Comparison of ENCODE assay signal across 9 mouse cellular contexts in the genomic region with DNA sequence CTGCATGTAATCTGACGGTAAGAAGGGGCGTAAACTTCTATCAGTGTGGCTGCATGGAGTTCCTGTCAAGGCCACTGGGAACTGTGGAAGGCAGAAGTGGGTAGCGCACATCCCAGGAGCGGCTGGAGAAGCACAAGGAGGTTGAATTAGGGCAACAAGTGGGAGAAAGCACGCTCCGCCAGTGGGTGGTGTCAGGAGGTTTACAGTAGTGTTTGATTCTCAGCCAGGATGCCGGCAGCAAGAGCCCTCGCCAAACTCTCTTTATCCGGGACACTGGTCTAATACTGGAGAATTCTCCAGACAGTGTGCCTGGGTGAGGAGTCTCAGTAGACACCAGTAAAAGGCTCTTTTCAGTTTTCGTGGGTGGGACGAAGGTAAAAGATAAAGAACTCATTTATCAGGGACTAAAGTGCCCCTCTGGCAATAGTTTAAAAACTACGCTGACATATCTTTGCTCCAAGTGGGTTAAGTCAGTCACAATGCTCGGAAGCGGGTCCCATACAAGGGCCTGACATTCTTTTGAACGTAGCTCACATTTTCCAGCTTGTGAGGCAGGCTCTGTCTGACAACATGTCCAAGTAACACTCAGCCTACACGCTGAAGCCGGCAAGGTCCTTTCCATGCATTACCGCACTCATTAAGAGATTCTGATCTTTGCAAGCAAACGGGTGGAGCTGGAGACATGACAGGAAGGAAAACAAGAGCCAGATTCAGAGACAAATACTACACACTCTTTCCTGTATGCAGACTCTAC. TPM values are rescaled to one million over a fixed set of nuclear protein-coding genes. Genes with fewer than 3 reads are reported as not detected.
A peak's percentile ranks its signal among the peaks of the same experiment; 100 is the strongest.
DNase-seq lines count a peak whose midpoint lies in the region; ATAC-seq and TF ChIP-seq lines count a peak whose summit lies in the region.
"Had no signal": no experiment of that assay in that cellular context is flagged by ENCODE, and none has a peak within 500 bp of the region (broad histone marks: within the 10 kb centered on the region; RNA-seq: fewer than 3 reads in every experiment).

No protein-coding gene starts in this region.

- TF ChIP-seq CTCF in brain, embryonic 14.5 days (IDR thresholded peaks at IDR 0.05; ENCODE audit: borderline replicate concordance, extremely low read depth, insufficient read depth, insufficient read length): peak; percentile 18; the same call in 1 of the 2 replicates
- TF ChIP-seq CTCF in thymus, adult 2 months (IDR thresholded peaks at IDR 0.05; ENCODE audit: borderline replicate concordance, control insufficient read depth, extremely low read depth, insufficient read depth, low read length, poor library complexity): no peak

- H3K4me3 ChIP-seq in hindbrain, embryonic 16.5 days (ENCODE audit: low read length): no peak overlapping the region
- no peak overlapping the region for H3K4me3 ChIP-seq in hindbrain, embryonic 10.5 days
- H3K4me3 ChIP-seq in heart, embryonic 15.5 days: no peak overlapping the region; the same call in 1 of the 2 replicates
- H3K4me3 ChIP-seq in limb, embryonic 13.5 days: no peak overlapping the region
- H3K4me3 ChIP-seq in thymus, adult 2 months (ENCODE audit: control insufficient read depth, insufficient read depth, low read length): no peak overlapping the region
- H3K4me3 ChIP-seq: neural tube, embryonic 12.5 days had no signal

- peaks cover 14% of the 10 kb centered on the region for H3K4me1 ChIP-seq in hindbrain, embryonic 16.5 days (ENCODE audit: control insufficient read depth, insufficient read depth, low read depth, low read length)
- peaks cover 49% of the 10 kb centered on the region for H3K4me1 ChIP-seq in hindbrain, embryonic 10.5 days (replicated peaks)
- peaks cover 70% of the 10 kb centered on the region for H3K4me1 ChIP-seq in heart, embryonic 15.5 days (replicated peaks)
- H3K4me1 ChIP-seq in limb, embryonic 13.5 days: peaks cover 45% of the 10 kb centered on the region
- peaks cover 5% of the 10 kb centered on the region for H3K4me1 ChIP-seq in thymus, adult 2 months (replicated peaks; ENCODE audit: control insufficient read depth, insufficient read depth, low read length)

- no peaks in the 10 kb centered on the region for H3K27me3 ChIP-seq in hindbrain, embryonic 16.5 days (replicated peaks; ENCODE audit: control insufficient read depth, insufficient read depth, low read length)
- H3K27me3 ChIP-seq in hindbrain, embryonic 10.5 days (ENCODE audit: insufficient read depth, poor library complexity, severe bottlenecking): no peaks in the 10 kb centered on the region
- H3K27me3 ChIP-seq in heart, embryonic 15.5 days: no peaks in the 10 kb centered on the region
- H3K27me3 ChIP-seq in limb, embryonic 13.5 days: no peaks in the 10 kb centered on the region
- no peaks in the 10 kb centered on the region for H3K27me3 ChIP-seq in thymus, adult 2 months (ENCODE audit: control insufficient read depth, insufficient read depth, low read length)
- H3K27me3 ChIP-seq: neural tube, embryonic 12.5 days had no signal

- H3K36me3 ChIP-seq in hindbrain, embryonic 16.5 days (ENCODE audit: control insufficient read depth, insufficient read depth, low read length): no peaks in the 10 kb centered on the region
- H3K36me3 ChIP-seq in hindbrain, embryonic 10.5 days: peaks cover 24% of the 10 kb centered on the region
- H3K36me3 ChIP-seq in heart, embryonic 15.5 days: no peaks in the 10 kb centered on the region
- peaks cover 12% of the 10 kb centered on the region; the same call in 1 of the 2 replicates for H3K36me3 ChIP-seq in limb, embryonic 13.5 days
- no peaks in the 10 kb centered on the region for H3K36me3 ChIP-seq in thymus, adult 2 months (ENCODE audit: control insufficient read depth, insufficient read depth, low read length)
- H3K36me3 ChIP-seq: neural tube, embryonic 12.5 days had no signal

- no peak for TF ChIP-seq POLR2A in brain, embryonic 14.5 days (IDR thresholded peaks at IDR 0.05; ENCODE audit: borderline replicate concordance, extremely low read depth, insufficient read depth, insufficient read length, poor library complexity, severe bottlenecking)
- no peak for TF ChIP-seq POLR2A in thymus, adult 2 months (IDR thresholded peaks at IDR 0.05; ENCODE audit: control insufficient read depth, extremely low read depth, insufficient read depth, low read length, poor library complexity)

- no peak overlapping the region for H3K9ac ChIP-seq in hindbrain, embryonic 16.5 days (ENCODE audit: low read depth, low read length)
- peak overlapping the region; percentile 18 for H3K9ac ChIP-seq in heart, embryonic 15.5 days
- H3K9ac ChIP-seq in limb, embryonic 13.5 days: no peak overlapping the region
- H3K9ac ChIP-seq: neural tube, embryonic 12.5 days had no signal

- ATAC-seq in hindbrain, embryonic 16.5 days: 0 out of 2 replicates have a peak, but pooled peaks have one; percentile 13
- peak; percentile 84 for ATAC-seq in heart, embryonic 15.5 days (replicated peaks; ENCODE audit: insufficient number of reproducible peaks, insufficient read depth, low FRiP score, low read depth)
- no peak for ATAC-seq in limb, embryonic 13.5 days (ENCODE audit: low FRiP score, low read depth)

- no peak for DNase-seq in hindbrain, embryonic 10.5 days (ENCODE audit: low spot score)
- DNase-seq in brain, embryonic 14.5 days (ENCODE audit: low read depth): peak; percentile 82
- no peak for DNase-seq in yolk sac, embryonic 10.5 days (ENCODE audit: low spot score)
- DNase-seq in thymus, adult 2 months: no peak
- DNase-seq in urinary bladder, postnatal 10 days (ENCODE audit: low spot score): no peak

- H3K9me3 ChIP-seq in hindbrain, embryonic 16.5 days (ENCODE audit: control insufficient read depth, low read length): no peaks in the 10 kb centered on the region
- peaks cover 4% of the 10 kb centered on the region; the same call in 1 of the 2 replicates for H3K9me3 ChIP-seq in hindbrain, embryonic 10.5 days
- H3K9me3 ChIP-seq in heart, embryonic 15.5 days (replicated peaks): no peaks in the 10 kb centered on the region
- H3K9me3 ChIP-seq in limb, embryonic 13.5 days: no peaks in the 10 kb centered on the region
- H3K9me3 ChIP-seq: neural tube, embryonic 12.5 days had no signal

- H3K4me2 ChIP-seq in hindbrain, embryonic 16.5 days (ENCODE audit: low read length): no peak overlapping the region
- H3K4me2 ChIP-seq in heart, embryonic 15.5 days: peak overlapping the region; percentile 46
- H3K4me2 ChIP-seq in limb, embryonic 13.5 days (replicated peaks): no peak overlapping the region
- H3K4me2 ChIP-seq: neural tube, embryonic 12.5 days had no signal

- H3K27ac ChIP-seq in hindbrain, embryonic 16.5 days (ENCODE audit: low read depth, low read length): peak overlapping the region; percentile 29; the same call in 1 of the 2 replicates
- no peak overlapping the region for H3K27ac ChIP-seq in hindbrain, embryonic 10.5 days
- peak overlapping the region; percentile 95 for H3K27ac ChIP-seq in heart, embryonic 15.5 days
- H3K27ac ChIP-seq in limb, embryonic 13.5 days: peak overlapping the region; percentile 34; the same call in 1 of the 2 replicates
- H3K27ac ChIP-seq in thymus, adult 2 months (ENCODE audit: control insufficient read depth, insufficient read depth, low read length): no peak overlapping the region
- H3K27ac ChIP-seq: neural tube, embryonic 12.5 days had no signal

- WGBS in hindbrain, embryonic 16.5 days: 45% methylated on average over 19 of the region's 19 CpGs
- WGBS in hindbrain, embryonic 10.5 days: 71% methylated on average over 19 of the region's 19 CpGs
- WGBS in heart, embryonic 15.5 days: 11% methylated on average over 19 of the region's 19 CpGs
- 53% methylated on average over 19 of the region's 19 CpGs for WGBS in limb, embryonic 13.5 days
- WGBS in thymus, adult 2 months: 91% methylated on average over 19 of the region's 19 CpGs

RNA-seq across cellular contexts. Expression of gene Rcan1, which starts 42.3 kb away (rescaled TPM):
- polyA plus RNA-seq in hindbrain, embryonic 16.5 days (2015; fragmentation: Nextera tagmentation; extraction: Ambion mirVana): 75.7 and 85.5 TPM in 2 replicates
- polyA plus RNA-seq in hindbrain, embryonic 10.5 days (2016; fragmentation: Nextera tagmentation; extraction: Ambion mirVana): 39.3 and 39.6 TPM in 2 replicates
- 47.7 and 64.6 TPM in 2 replicates for polyA plus RNA-seq in brain, embryonic 14.5 days (2012; rRNA removed)
- 85.3 and 94.4 TPM in 2 replicates for polyA plus RNA-seq in heart, embryonic 15.5 days (2015; fragmentation: Nextera tagmentation; extraction: Ambion mirVana)
- 33.7 and 35.8 TPM in 2 replicates for polyA plus RNA-seq in limb, embryonic 13.5 days (2015; fragmentation: Nextera tagmentation; extraction: Ambion mirVana)
- 10.7 and 13.8 TPM in 2 replicates for polyA plus RNA-seq in thymus, adult 2 months (2012; rRNA removed)

RNA-seq across cellular contexts. Expression of gene Clic6, which starts 57.2 kb away (rescaled TPM):
- polyA plus RNA-seq in hindbrain, embryonic 16.5 days (2015; fragmentation: Nextera tagmentation; extraction: Ambion mirVana): 7.8 and 7.9 TPM in 2 replicates
- 5.4 and 9.3 TPM in 2 replicates for polyA plus RNA-seq in hindbrain, embryonic 10.5 days (2016; fragmentation: Nextera tagmentation; extraction: Ambion mirVana)
- polyA plus RNA-seq in brain, embryonic 14.5 days (2012; rRNA removed): 6.1 and 14.3 TPM in 2 replicates
- polyA plus RNA-seq in heart, embryonic 15.5 days (2015; fragmentation: Nextera tagmentation; extraction: Ambion mirVana): 1.8 and 2.9 TPM in 2 replicates
- 2.6 and 2.8 TPM in 2 replicates for polyA plus RNA-seq in limb, embryonic 13.5 days (2015; fragmentation: Nextera tagmentation; extraction: Ambion mirVana)
- 0.09 and 0.22 TPM in 2 replicates for polyA plus RNA-seq in thymus, adult 2 months (2012; rRNA removed)

Comparison
In these comparisons a context has a peak if more than half of its experiments do, and no peak if none do; other contexts are left out.
1. H3K27ac ChIP-seq: peak in hindbrain, embryonic 16.5 days (single experiment), heart, embryonic 15.5 days (single experiment) and limb, embryonic 13.5 days (single experiment); none in hindbrain, embryonic 10.5 days (single experiment) and thymus, adult 2 months (single experiment).